Mouse (Mus musculus): ENCODE measurements around the gene Fam71b. TPM values are rescaled to one million over a fixed set of nuclear protein-coding genes. Genes with fewer than 3 reads are reported as not detected.

Gene Fam71b
- not detected for polyA plus RNA-seq (2014; fragmentation: Illumina TruSeq; extraction: RNeasy Lipid Tissue Mini Kit (QIAGEN cat#74804); ENCODE audit: low read depth, low replicate concordance)

DNA sequence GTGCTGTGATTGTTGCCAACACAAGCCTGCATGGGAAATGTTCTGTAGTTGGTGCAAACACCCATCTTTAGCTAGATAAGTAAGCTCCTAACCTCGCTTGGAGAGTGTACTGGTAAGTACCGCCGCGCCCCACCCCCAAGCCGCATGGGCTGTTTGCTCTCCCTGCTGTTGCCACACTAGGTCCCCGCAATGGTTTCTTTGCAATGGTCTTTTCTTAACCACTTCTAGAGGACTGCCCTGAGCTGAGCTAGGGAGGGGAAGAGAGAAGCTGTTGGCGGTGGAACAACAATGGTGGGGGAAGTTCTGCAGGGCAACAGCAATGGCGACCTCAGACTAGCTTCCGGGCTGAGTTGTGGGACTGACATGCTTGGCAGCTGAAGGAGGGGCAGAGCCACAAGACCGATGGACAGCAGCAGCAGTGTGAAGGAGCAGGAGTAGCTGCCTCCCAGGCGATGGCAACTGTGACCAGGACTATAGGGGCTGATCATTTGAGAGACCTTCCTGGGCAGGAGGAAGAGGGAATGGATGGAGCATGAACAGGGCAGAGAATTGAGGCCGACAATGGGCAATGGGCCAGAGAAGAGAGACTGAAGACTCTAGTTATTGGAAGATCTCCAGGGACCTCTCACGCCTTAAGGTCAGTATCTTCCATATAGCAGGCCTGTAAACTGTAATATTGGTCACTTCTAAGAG is at the start of gene Fam71b:
Gene Fam71b (plus strand): TSS at position 393 of the 693 bp plus-strand sequence.

GRCm38 (mm10) chr11:46389336-46390117 is 6.8 kb upstream of the Fam71b start, which contains the start of gene Itk:
Itk (minus strand) TSS chr11:46389515.

GRCm38 (mm10) chr11:46436760-46437458 is 40.5 kb downstream of the Fam71b start, which contains the start of gene Med7:
Med7 (plus strand) TSS chr11:46436925.

GRCm38 (mm10) chr11:46454453-46455045 is 58.2 kb downstream of the Fam71b start, which contains the start of gene Havcr2:
Havcr2 (plus strand) TSS chr11:46454935.

Other genes starting within 250 kb of the Fam71b start
- not detected for gene Nipal4, start 230.1 kb upstream of the Fam71b start, polyA plus RNA-seq (2014; fragmentation: Illumina TruSeq; extraction: RNeasy Lipid Tissue Mini Kit (QIAGEN cat#74804); ENCODE audit: low read depth, low replicate concordance)
- gene Fndc9, start 161.0 kb upstream of the Fam71b start, polyA plus RNA-seq (2014; fragmentation: Illumina TruSeq; extraction: RNeasy Lipid Tissue Mini Kit (QIAGEN cat#74804); ENCODE audit: low read depth, low replicate concordance): not detected
- gene Cyfip2, start 83.7 kb upstream of the Fam71b start, polyA plus RNA-seq (2014; fragmentation: Illumina TruSeq; extraction: RNeasy Lipid Tissue Mini Kit (QIAGEN cat#74804); ENCODE audit: low read depth, low replicate concordance): 88.9 TPM
- 0.23 TPM for gene Itk, start 7.0 kb upstream of the Fam71b start, polyA plus RNA-seq (2014; fragmentation: Illumina TruSeq; extraction: RNeasy Lipid Tissue Mini Kit (QIAGEN cat#74804); ENCODE audit: low read depth, low replicate concordance)
- gene Med7, start 40.4 kb downstream of the Fam71b start, polyA plus RNA-seq (2014; fragmentation: Illumina TruSeq; extraction: RNeasy Lipid Tissue Mini Kit (QIAGEN cat#74804); ENCODE audit: low read depth, low replicate concordance): 145 TPM
- 4.0 TPM for gene Havcr2, start 58.4 kb downstream of the Fam71b start, polyA plus RNA-seq (2014; fragmentation: Illumina TruSeq; extraction: RNeasy Lipid Tissue Mini Kit (QIAGEN cat#74804); ENCODE audit: low read depth, low replicate concordance)
- not detected for gene Gm12169, start 127.7 kb downstream of the Fam71b start, polyA plus RNA-seq (2014; fragmentation: Illumina TruSeq; extraction: RNeasy Lipid Tissue Mini Kit (QIAGEN cat#74804); ENCODE audit: low read depth, low replicate concordance)
- not detected for gene BC053393, start 175.0 kb downstream of the Fam71b start, polyA plus RNA-seq (2014; fragmentation: Illumina TruSeq; extraction: RNeasy Lipid Tissue Mini Kit (QIAGEN cat#74804); ENCODE audit: low read depth, low replicate concordance)
- gene Dppa1, start 232.7 kb downstream of the Fam71b start, polyA plus RNA-seq (2014; fragmentation: Illumina TruSeq; extraction: RNeasy Lipid Tissue Mini Kit (QIAGEN cat#74804); ENCODE audit: low read depth, low replicate concordance): not detected

Measured in adrenal gland, adult 10 weeks (tissue).